Mouse (Mus musculus): ENCODE measurements around the gene Tpd52l2. TPM values are rescaled to one million over a fixed set of nuclear protein-coding genes. Genes with fewer than 3 reads are reported as not detected.

The Tpd52l2 gene
- polyA plus RNA-seq, 1 experiment from 2014 or later, result 151 TPM

DNA sequence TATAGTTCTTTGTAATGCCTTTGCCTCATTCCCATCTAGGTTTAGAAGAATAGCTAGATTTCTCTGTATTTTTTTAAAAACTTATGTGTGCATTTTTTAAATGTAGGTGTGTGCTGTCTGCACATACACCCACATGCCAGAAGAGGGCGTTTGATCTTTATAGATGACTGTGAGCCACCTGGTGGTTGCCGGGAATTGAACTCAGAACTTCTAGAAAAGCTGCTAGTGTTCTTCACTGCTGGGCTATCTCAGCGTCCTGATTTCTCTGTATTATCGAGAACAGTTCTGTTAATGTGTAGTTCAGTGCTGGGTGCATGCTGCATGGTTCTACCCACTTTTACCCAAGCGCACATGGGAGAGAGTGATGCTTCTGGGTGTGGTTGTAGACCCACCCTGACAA, 25.9 kb downstream of the Tpd52l2 start:
- 70% methylated on average over 5 of the region's 5 CpGs for WGBS
- DNase-seq (ENCODE audit: extremely low spot score, low spot score), result no peak
- H3K36me3 ChIP-seq (replicated peaks), result peaks cover 43% of the 10 kb centered on the region
- H3K9me3 ChIP-seq, result no peaks in the 10 kb centered on the region
- H3K27me3 ChIP-seq (ENCODE audit: poor library complexity, severe bottlenecking), result no peaks in the 10 kb centered on the region
- peak overlapping the region; percentile 5; the same call in 1 of the 2 replicates for H3K4me3 ChIP-seq
- H3K4me1 ChIP-seq, result peaks cover 25% of the 10 kb centered on the region
- no peak overlapping the region for H3K27ac ChIP-seq

GRCm38 (mm10) chr2:181525526-181525925, 28.6 kb downstream of the Tpd52l2 start:
- H3K4me3 ChIP-seq, result no peak overlapping the region
- no peak for DNase-seq (ENCODE audit: extremely low spot score, low spot score)
- 92% methylated on average over 5 of the region's 5 CpGs for WGBS
- H3K4me1 ChIP-seq, result peaks cover 13% of the 10 kb centered on the region
- H3K27me3 ChIP-seq (ENCODE audit: poor library complexity, severe bottlenecking), result no peaks in the 10 kb centered on the region
- H3K36me3 ChIP-seq (replicated peaks), result peaks cover 63% of the 10 kb centered on the region
- H3K9me3 ChIP-seq, result peaks cover 3% of the 10 kb centered on the region; the same call in 1 of the 2 replicates
- no peak overlapping the region for H3K27ac ChIP-seq

- no peak overlapping the region for H3K27ac ChIP-seq
- H3K4me3 ChIP-seq, result no peak overlapping the region
- no peaks in the 10 kb centered on the region for H3K4me1 ChIP-seq
- DNase-seq (ENCODE audit: extremely low spot score, low spot score), result no peak
- H3K27me3 ChIP-seq (ENCODE audit: poor library complexity, severe bottlenecking), result no peaks in the 10 kb centered on the region
- WGBS, result 87% methylated on average over 1 of the region's 1 CpGs
- peaks cover 71% of the 10 kb centered on the region for H3K36me3 ChIP-seq (replicated peaks)
- peaks cover 18% of the 10 kb centered on the region; the same call in 1 of the 2 replicates for H3K9me3 ChIP-seq
Observed at GRCm38 (mm10) chr2:181529076-181529475, 32.1 kb downstream of the Tpd52l2 start.

- peaks cover 18% of the 10 kb centered on the region; the same call in 1 of the 2 replicates for H3K9me3 ChIP-seq
- H3K4me3 ChIP-seq, result no peak overlapping the region
- 94% methylated on average over 3 of the region's 3 CpGs for WGBS
- H3K4me1 ChIP-seq, result peaks cover 2% of the 10 kb centered on the region; the same call in 1 of the 2 replicates
- no peaks in the 10 kb centered on the region for H3K27me3 ChIP-seq (ENCODE audit: poor library complexity, severe bottlenecking)
- no peak overlapping the region for H3K27ac ChIP-seq
- peaks cover 58% of the 10 kb centered on the region for H3K36me3 ChIP-seq (replicated peaks)
- no peak for DNase-seq (ENCODE audit: extremely low spot score, low spot score)
Observed at GRCm38 (mm10) chr2:181532589-181532988, 35.6 kb downstream of the Tpd52l2 start.

DNA sequence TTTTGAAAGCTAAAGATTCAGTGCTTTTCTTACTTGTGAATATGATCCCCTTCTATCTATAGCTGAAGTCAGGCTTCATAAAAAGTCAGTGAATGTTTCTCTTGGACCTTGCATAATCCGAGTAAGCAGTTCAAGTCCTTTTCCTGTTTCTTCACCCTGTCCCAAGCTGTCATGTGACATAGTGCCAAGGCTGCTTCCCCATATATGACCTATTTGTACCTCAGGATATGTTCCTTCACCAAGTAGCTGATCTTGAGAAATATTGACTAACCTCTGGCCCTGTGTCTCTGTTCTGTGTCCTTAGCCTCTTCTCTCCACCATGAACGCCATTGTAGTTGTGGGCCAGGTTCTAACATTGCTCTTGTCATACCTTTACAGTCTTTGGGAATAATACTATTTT, 39.5 kb downstream of the Tpd52l2 start:
- H3K27me3 ChIP-seq (ENCODE audit: poor library complexity, severe bottlenecking), result no peaks in the 10 kb centered on the region
- 95% methylated on average over 2 of the region's 2 CpGs for WGBS
- no peak overlapping the region for H3K4me3 ChIP-seq
- DNase-seq (ENCODE audit: extremely low spot score, low spot score), result no peak
- H3K27ac ChIP-seq, result no peak overlapping the region
- H3K9me3 ChIP-seq, result peaks cover 7% of the 10 kb centered on the region; the same call in 1 of the 2 replicates
- peaks cover 30% of the 10 kb centered on the region for H3K36me3 ChIP-seq (replicated peaks)
- H3K4me1 ChIP-seq, result peaks cover 6% of the 10 kb centered on the region; the same call in 1 of the 2 replicates

GRCm38 (mm10) chr2:181537444-181538047, 40.6 kb downstream of the Tpd52l2 start:
- H3K4me1 ChIP-seq, result peaks cover 6% of the 10 kb centered on the region; the same call in 1 of the 2 replicates
- no peaks in the 10 kb centered on the region for H3K9me3 ChIP-seq
- H3K27me3 ChIP-seq (ENCODE audit: poor library complexity, severe bottlenecking), result no peaks in the 10 kb centered on the region
- WGBS, result 89% methylated on average over 2 of the region's 2 CpGs
- no peak overlapping the region for H3K4me3 ChIP-seq
- no peak for DNase-seq (ENCODE audit: extremely low spot score, low spot score)
- no peak overlapping the region for H3K27ac ChIP-seq
- H3K36me3 ChIP-seq (replicated peaks), result peaks cover 22% of the 10 kb centered on the region

DNA sequence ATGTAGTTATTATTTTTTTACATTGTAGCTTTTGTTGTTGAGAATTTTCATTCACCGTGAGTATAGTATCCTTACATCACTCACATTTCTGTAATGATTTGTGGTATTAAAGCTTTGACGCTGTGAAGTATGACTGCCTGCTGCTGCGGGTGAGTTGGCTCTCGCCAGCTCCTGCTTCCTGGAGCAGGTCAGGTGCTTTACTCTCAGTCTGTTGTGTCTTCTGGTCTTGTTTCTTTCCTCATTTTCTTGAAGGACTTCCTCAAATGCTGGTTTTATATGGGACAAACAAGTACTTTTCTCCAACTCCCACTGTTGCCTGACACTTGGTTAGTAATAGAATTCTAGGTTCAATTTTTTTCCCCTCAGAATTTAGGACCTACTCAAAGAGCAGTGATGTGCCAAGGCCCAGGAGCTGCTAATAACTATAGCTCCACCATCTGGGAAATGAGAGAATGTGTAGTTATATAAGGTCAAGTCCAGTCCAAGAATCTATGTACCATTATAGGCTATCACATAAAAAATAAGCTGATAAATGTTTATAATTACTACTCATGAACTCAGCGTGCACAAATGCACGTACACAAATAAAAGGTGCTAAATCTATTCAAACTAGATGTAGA, 44.9 kb downstream of the Tpd52l2 start:
- Histone ChIP-seq H3K4me3 (no peak overlapping the region), H3K27me3 (ENCODE audit: poor library complexity, severe bottlenecking) (no peaks in the 10 kb centered on the region), H3K27ac (no peak overlapping the region), H3K4me1 (peaks cover 6% of the 10 kb centered on the region; the same call in 1 of the 2 replicates), H3K9me3 (no peaks in the 10 kb centered on the region), H3K36me3 (replicated peaks) (peaks cover 28% of the 10 kb centered on the region)
- no peak for DNase-seq (ENCODE audit: extremely low spot score, low spot score)
- 97% methylated on average over 6 of the region's 6 CpGs for WGBS

DNA sequence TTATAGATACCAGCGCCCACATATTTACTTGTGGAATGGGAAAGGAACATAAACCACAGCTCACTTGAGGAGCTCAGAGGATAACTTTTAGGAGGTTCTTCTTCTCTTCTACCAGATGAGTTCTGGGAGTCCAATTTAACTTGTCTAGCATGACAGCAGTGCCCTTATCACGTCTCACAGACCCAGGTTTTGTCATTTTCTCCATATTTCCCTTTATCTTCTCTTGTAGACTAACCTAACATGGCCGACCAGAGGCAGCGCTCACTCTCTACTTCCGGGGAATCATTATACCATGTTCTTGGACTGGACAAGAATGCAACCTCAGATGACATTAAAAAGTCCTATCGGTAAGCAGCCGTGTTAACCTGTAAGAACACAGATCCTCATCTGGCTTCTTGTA, 49.2 kb downstream of the Tpd52l2 start:
- Histone ChIP-seq H3K27ac (no peak overlapping the region), H3K36me3 (replicated peaks) (peaks cover 60% of the 10 kb centered on the region), H3K4me1 (no peaks in the 10 kb centered on the region), H3K9me3 (no peaks in the 10 kb centered on the region), H3K4me3 (no peak overlapping the region), H3K27me3 (ENCODE audit: poor library complexity, severe bottlenecking) (no peaks in the 10 kb centered on the region)
- WGBS, result 95% methylated on average over 7 of the region's 7 CpGs
- no peak for DNase-seq (ENCODE audit: extremely low spot score, low spot score)

GRCm38 (mm10) chr2:181548227-181548626, 51.3 kb downstream of the Tpd52l2 start:
- Histone ChIP-seq H3K27me3 (ENCODE audit: poor library complexity, severe bottlenecking) (no peaks in the 10 kb centered on the region), H3K9me3 (no peaks in the 10 kb centered on the region), H3K4me3 (no peak overlapping the region), H3K27ac (no peak overlapping the region), H3K4me1 (no peaks in the 10 kb centered on the region), H3K36me3 (replicated peaks) (peaks cover 76% of the 10 kb centered on the region)
- no peak for DNase-seq (ENCODE audit: extremely low spot score, low spot score)
- WGBS, result 85% methylated on average over 1 of the region's 1 CpGs

DNA sequence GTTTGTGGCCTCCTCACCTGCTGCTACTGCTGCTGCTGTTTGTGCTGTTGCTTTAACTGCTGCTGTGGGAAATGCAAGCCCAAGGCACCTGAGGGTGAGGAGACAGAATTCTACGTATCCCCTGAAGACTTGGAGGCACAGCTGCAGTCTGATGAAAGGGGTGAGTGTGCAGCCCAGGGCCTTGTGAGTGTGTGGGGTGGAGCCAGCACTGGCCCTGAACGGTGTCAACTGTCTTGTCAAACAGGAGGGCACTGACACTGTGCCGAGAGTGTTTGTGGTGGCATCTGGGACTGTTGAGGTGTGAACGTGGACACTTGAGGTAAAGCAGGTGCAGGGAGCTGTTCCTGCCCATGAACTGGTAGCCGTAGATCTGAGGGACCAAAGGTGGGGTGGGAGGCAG, 51.7 kb downstream of the Tpd52l2 start:
- no peak overlapping the region for H3K4me3 ChIP-seq
- no peaks in the 10 kb centered on the region for H3K27me3 ChIP-seq (ENCODE audit: poor library complexity, severe bottlenecking)
- no peaks in the 10 kb centered on the region for H3K4me1 ChIP-seq
- H3K9me3 ChIP-seq, result no peaks in the 10 kb centered on the region
- WGBS, result 93% methylated on average over 5 of the region's 5 CpGs
- DNase-seq (ENCODE audit: extremely low spot score, low spot score), result no peak
- H3K36me3 ChIP-seq (replicated peaks), result peaks cover 81% of the 10 kb centered on the region
- no peak overlapping the region for H3K27ac ChIP-seq

- Histone ChIP-seq H3K4me3 (no peak overlapping the region), H3K27ac (no peak overlapping the region), H3K36me3 (replicated peaks) (peaks cover 90% of the 10 kb centered on the region), H3K4me1 (no peaks in the 10 kb centered on the region), H3K27me3 (ENCODE audit: poor library complexity, severe bottlenecking) (no peaks in the 10 kb centered on the region), H3K9me3 (no peaks in the 10 kb centered on the region)
- DNase-seq (ENCODE audit: extremely low spot score, low spot score), result no peak
- WGBS, result 96% methylated on average over 2 of the region's 2 CpGs
Observed at GRCm38 (mm10) chr2:181550233-181550632, 53.3 kb downstream of the Tpd52l2 start.

DNA sequence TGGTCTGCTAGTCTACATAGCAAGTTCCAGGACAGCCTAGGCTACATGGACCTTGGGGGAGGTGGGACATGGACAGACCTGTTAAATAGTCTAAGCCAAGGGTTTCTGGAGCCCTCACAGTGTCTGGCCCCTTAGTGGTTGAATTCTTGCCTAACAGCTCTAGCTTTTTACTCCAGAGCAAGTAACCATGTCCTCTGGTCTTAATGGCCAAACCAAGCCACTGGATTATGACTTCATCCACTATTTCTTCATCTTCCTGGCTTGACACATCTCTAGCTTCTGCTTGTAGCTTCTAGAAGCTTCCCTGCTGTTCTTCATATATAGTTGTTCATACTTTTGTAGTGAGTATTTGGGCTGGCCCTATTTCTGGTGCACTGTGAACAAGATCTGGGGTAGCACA, 56.8 kb downstream of the Tpd52l2 start:
- no peaks in the 10 kb centered on the region for H3K9me3 ChIP-seq
- no peaks in the 10 kb centered on the region for H3K27me3 ChIP-seq (ENCODE audit: poor library complexity, severe bottlenecking)
- DNase-seq (ENCODE audit: extremely low spot score, low spot score), result no peak
- H3K4me1 ChIP-seq, result no peaks in the 10 kb centered on the region
- no peak overlapping the region for H3K27ac ChIP-seq
- no peak overlapping the region for H3K4me3 ChIP-seq
- peaks cover 61% of the 10 kb centered on the region for H3K36me3 ChIP-seq (replicated peaks)

DNA sequence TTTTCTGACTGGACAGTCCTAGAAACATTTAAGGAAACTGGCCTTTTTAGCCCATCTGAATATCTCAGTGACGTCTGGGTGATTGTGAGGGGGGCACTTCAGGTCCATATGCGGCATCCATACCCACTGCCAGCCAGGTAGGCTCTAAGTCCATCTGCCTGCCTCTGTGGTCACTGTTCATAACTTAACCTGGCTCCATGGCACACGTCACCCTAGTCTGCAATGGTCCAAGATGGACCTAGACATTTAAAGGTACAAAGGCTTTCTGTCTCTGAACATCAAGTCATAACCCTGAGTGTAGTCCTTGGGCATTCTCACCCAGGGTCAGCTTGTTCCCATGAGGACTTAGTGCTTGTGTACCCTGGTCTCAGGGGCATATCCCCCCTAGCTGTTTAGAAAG, 70.4 kb downstream of the Tpd52l2 start:
- DNase-seq (ENCODE audit: extremely low spot score, low spot score), result no peak
- H3K9me3 ChIP-seq, result no peaks in the 10 kb centered on the region
- H3K36me3 ChIP-seq (replicated peaks), result no peaks in the 10 kb centered on the region; the same call in 1 of the 2 replicates
- H3K4me1 ChIP-seq, result peaks cover 3% of the 10 kb centered on the region; the same call in 1 of the 2 replicates
- H3K4me3 ChIP-seq, result no peak overlapping the region
- no peak overlapping the region for H3K27ac ChIP-seq
- no peaks in the 10 kb centered on the region for H3K27me3 ChIP-seq (ENCODE audit: poor library complexity, severe bottlenecking)
- WGBS, result 85% methylated on average over 3 of the region's 3 CpGs

Measured in forebrain, embryonic 10.5 days (tissue).